Mouse (Mus musculus): ENCODE data around the gene Galnt7.
"Not testable (repeated sequence)": the region's sequence is repeated elsewhere in the genome, so short reads cannot be mapped to it uniquely, and the experiment has no call there.

Gene Galnt7

DNA sequence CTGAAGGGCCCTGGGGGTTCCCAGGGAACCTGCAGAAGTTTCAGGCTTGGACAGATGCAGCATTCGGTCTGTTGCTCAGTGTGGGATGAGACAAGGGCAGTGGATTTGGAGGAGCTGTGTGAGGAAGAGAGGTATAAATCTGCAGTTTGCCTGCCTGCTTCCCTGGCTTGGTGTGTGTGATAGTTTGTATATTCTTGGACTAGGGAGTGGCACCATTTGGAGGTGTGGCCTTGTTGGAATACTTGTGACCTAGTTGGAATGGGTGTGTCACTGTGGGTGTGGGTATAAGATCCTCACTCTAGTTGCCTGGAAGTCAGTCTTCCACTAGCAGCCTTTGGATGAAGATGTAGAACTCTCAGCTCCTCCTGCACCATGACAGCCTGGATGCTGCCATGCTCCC is 147.3 kb downstream of the Galnt7 start:
- not testable (repeated sequence) for DNase-seq (ENCODE audit: inconsistent age in 2 of 2, low spot score in 1 of 2)

DNA sequence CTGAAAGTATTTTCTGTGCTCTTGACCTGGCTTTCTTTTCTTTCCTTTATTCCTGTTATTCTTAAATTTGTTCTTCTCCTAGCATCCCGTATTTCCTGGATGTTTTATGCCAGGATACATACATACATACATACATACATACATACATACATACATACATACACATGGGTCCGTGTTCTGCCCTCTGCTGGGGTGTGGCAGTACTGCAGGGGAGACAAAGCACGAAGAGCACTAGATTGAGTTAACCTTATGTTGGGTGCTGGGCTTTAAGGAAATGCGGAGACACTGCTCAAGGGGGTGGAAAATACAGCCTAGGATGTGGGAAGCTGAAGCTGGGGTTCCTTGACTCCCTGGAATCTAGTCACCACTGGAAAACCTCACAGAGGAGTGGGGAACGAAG is 149.2 kb downstream of the Galnt7 start:
- DNase-seq (ENCODE audit: inconsistent age in 2 of 2, low spot score in 1 of 2): peak; percentile 42 to 87

DNA sequence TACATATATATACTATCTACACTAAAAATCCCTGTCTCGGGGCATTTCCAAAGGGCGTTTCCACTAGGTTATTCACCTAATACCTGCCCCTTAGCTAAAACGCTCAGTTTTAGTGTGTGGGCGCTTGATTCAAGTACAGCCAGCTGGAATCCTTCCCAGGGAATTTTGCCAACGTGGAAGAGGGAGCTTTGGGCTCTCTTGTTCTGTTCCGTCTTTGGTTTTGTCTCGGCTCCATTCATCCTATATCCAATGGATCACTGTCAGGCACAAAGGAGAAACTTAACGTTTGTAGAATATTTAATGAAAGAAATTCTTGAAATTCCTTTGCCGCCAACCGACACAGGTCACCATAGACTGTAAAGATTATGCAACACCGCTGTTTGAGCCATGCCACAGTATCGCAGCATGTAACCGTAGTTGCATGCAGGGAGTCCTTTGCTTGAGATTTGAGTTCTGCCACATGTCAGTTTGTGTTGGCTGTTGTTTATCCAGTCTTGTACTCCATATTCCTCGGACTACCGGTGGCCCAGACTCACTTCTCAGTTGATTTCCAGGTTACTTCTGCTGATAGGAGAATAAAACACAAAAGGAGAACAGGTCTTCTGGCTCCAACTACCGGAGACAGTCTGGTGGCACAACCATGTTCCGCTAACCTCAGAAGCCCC is 153.9 kb downstream of the Galnt7 start:
- peak; percentile 58 to 90 for DNase-seq (ENCODE audit: inconsistent age in 2 of 2, low spot score in 1 of 2)

- DNase-seq (ENCODE audit: inconsistent age in 2 of 2, low spot score in 1 of 2): no peak
Measured at GRCm38 (mm10) chr8:57498494-57498846, 154.4 kb downstream of the Galnt7 start.

GRCm38 (mm10) chr8:57491873-57492272 is 161.0 kb downstream of the Galnt7 start:
- no peak for DNase-seq (ENCODE audit: inconsistent age in 2 of 2, low spot score in 1 of 2)

- DNase-seq (ENCODE audit: inconsistent age in 2 of 2, low spot score in 1 of 2): no peak
Measured at GRCm38 (mm10) chr8:57489896-57490295, 162.9 kb downstream of the Galnt7 start.

GRCm38 (mm10) chr8:57489366-57489765 is 163.5 kb downstream of the Galnt7 start:
- DNase-seq (ENCODE audit: inconsistent age in 2 of 2, low spot score in 1 of 2): no peak

DNA sequence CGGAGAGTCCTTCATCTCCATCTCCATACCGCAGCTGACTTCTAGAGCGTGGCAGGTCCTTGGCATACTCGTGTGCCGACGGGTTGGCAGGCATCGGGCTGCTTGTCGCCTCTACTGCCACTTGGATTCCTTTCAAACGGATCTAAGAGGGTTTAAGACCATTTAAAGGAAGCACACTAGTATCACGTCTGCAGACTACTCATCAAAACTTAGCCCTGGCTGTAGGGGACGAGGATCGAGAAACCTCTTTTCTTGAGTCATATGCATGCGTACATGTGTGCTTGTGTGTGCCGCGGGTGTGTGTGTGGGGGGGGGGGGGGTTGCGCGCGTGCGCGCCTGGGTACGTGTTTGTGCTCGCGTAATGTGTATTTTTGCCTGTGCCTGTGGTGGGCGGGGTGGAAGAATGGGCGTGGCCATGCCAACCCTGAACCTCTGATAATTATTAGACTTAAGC is 164.5 kb downstream of the Galnt7 start:
- DNase-seq (ENCODE audit: inconsistent age in 2 of 2, low spot score in 1 of 2): peak; percentile 70 to 88

GRCm38 (mm10) chr8:57487441-57488155 is 165.2 kb downstream of the Galnt7 start, which contains the start of gene Sap30:
Sap30 (minus strand) TSS chr8:57487860.
- DNase-seq (ENCODE audit: inconsistent age in 2 of 2, low spot score in 1 of 2): peak; percentile 99 to 100

GRCm38 (mm10) chr8:57486491-57487440 is 166.1 kb downstream of the Galnt7 start:
- peak; percentile 67 to 89 for DNase-seq (ENCODE audit: inconsistent age in 2 of 2, low spot score in 1 of 2)

GRCm38 (mm10) chr8:57480606-57481005 is 172.2 kb downstream of the Galnt7 start:
- DNase-seq (ENCODE audit: inconsistent age in 2 of 2, low spot score in 1 of 2): no peak

DNA sequence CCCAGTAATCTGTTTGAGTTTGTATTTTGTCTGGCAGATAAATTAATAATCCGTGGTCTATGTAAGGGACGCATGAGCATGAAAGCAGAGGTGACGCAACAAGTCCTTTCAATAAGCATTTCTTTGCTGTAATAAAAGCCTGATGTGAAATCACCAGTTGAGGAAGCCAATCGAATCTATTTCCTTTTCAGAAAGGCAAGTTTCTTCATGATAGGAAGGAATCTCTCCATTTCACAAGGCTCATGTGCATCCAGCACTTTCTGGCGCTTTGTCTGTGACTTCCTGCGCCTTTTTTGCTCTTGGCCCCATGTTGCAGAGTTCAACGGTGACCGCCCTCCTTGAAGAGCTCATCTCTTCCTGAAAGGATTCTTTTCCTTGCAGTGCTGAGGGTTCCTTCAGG is 173.1 kb downstream of the Galnt7 start:
- no peak for DNase-seq (ENCODE audit: inconsistent age in 2 of 2, low spot score in 1 of 2)

DNA sequence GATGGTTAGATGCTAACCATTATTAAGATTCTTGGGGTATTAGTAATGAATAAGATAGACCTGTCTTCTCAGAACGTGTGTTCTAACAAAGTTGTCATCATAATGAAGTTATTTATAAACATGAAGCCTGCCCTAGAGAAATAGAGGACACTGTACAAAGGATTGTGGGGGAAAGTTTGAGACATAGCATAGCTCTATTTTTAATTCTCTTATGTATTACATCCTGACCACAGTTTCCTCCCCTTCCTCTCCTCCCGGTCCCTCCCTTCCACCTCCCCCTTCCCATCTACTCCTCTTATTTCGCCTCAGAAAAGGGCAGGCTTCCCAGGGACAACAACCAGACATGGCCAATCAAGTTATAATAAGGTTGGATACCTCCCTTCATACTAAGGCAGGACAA is 174.4 kb downstream of the Galnt7 start:
- DNase-seq (ENCODE audit: inconsistent age in 2 of 2, low spot score in 1 of 2): no peak
